Mouse (Mus musculus) G1E (cell line): Measurements from ENCODE around the gene Zic5. TPM values are rescaled to one million over a fixed set of nuclear protein-coding genes. Genes with fewer than 3 reads are reported as not detected.

Experiments used
- ATAC-seq: 2 replicates; pipeline ENCODE4 v1.8.0; 2016; ENCODE audit warnings: mild to moderate bottlenecking; ENCODE audit not compliant: insufficient number of reproducible peaks, poor library complexity, low FRiP score, severe bottlenecking; ENCODE audit errors: extremely low read depth
- DNase-seq: peaks from one replicate; pipeline ENCODE4 v3.0.0; 2012; ENCODE audit warnings: low spot score
- H3K27me3 ChIP-seq: 2 replicates; pipeline ENCODE4 v1.6.1; 2012; ENCODE audit warnings: mild to moderate bottlenecking, low read length, inconsistent platforms; ENCODE audit not compliant: insufficient read depth
- H3K36me3 ChIP-seq: replicated peaks from 2 replicates; pipeline ENCODE3; 2012; ENCODE audit warnings: mild to moderate bottlenecking, inconsistent platforms
- H3K4me1 ChIP-seq: 2 replicates; pipeline ENCODE4 v1.6.1; 2012; ENCODE audit warnings: low read depth, low read length, inconsistent platforms, mixed read lengths; ENCODE audit not compliant: insufficient read depth
- H3K4me3 ChIP-seq: 2 replicates; pipeline ENCODE4 v1.5.1; 2012; ENCODE audit warnings: low read depth, mild to moderate bottlenecking, inconsistent platforms, low read length, moderate library complexity, mixed read lengths
- H3K9me3 ChIP-seq: replicated peaks from 2 replicates; pipeline ENCODE4 v1.6.1; 2012; ENCODE audit warnings: inconsistent platforms
- CTCF ChIP-seq: IDR thresholded peaks from 2 replicates; pipeline ENCODE4 v1.5.1; 2012; ENCODE audit warnings: low read depth, low read length, inconsistent platforms, mixed read lengths
- GATA1 ChIP-seq: IDR thresholded peaks from 2 replicates; pipeline ENCODE4 v1.6.1; 2012; ENCODE audit warnings: borderline replicate concordance, low read length, inconsistent platforms, mixed read lengths
- GATA2 ChIP-seq: IDR thresholded peaks from 2 replicates; pipeline ENCODE4 v1.6.1; 2012; ENCODE audit warnings: low read depth, low read length, inconsistent platforms, borderline replicate concordance
- POLR2AphosphoS5 ChIP-seq: IDR thresholded peaks from 2 replicates; pipeline ENCODE4 v1.6.1; 2012; ENCODE audit warnings: low read depth, low read length, inconsistent platforms; ENCODE audit not compliant: insufficient replicate concordance
- TAL1 ChIP-seq: conservative IDR thresholded peaks from 2 replicates; pipeline ENCODE4 v1.6.1; 2012; ENCODE audit warnings: low read depth, low read length, inconsistent platforms, mixed read lengths
- polyA plus RNA-seq: library from polyadenylated mRNA; stranded (reverse); fragments of >175 nt; gene quantifications from 2 replicates; pipeline ENCODE4 v1.2.3, GENCODE M21; 2012
- total RNA-seq, 2 experiments: library from RNA; stranded (forward) in 1 of 2; stranded (reverse) in 1 of 2; fragments of 200-1000 nt in 1 of 2; fragments of >200 nt in 1 of 2; fragmentation: Nextera tagmentation in 1 of 2; gene quantifications; 2 replicates each; pipeline ENCODE4 v1.2.3; 2014 to 2017

Gene Zic5
- total and polyA plus RNA-seq, 3 experiments: 0.05 TPM; not detected in 2

- TF ChIP-seq TAL1: no peak
- no peak for TF ChIP-seq GATA1
- TF ChIP-seq GATA2: no peak
- TF ChIP-seq POLR2AphosphoS5: no peak
- no peak for TF ChIP-seq CTCF
Measured at GRCm38 (mm10) chr14:122472647-122473046, 7.2 kb upstream of the Zic5 start.

GRCm38 (mm10) chr14:122472161-122472560 is 6.7 kb upstream of the Zic5 start:
- TF ChIP-seq TAL1 (no peak), GATA1 (no peak), CTCF (no peak), GATA2 (no peak), POLR2AphosphoS5 (no peak)

More at GRCm38 (mm10) chr14:122472647-122473046, 7.2 kb upstream of the Zic5 start:
- Histone ChIP-seq H3K4me3 (no peak overlapping the region), H3K36me3 (no peaks in the 10 kb centered on the region), H3K27me3 (peaks cover 15% of the 10 kb centered on the region; the same call in 1 of the 2 replicates), H3K9me3 (peaks cover 34% of the 10 kb centered on the region), H3K4me1 (no peaks in the 10 kb centered on the region)
- DNase-seq (no peak), ATAC-seq (no peak)

GRCm38 (mm10) chr14:122471449-122472085 is 6.1 kb upstream of the Zic5 start:
- TF ChIP-seq CTCF (no peak), GATA2 (no peak), TAL1 (no peak), GATA1 (no peak), POLR2AphosphoS5 (no peak)
- ATAC-seq (no peak), DNase-seq (no peak)
- Histone ChIP-seq H3K4me3 (no peak overlapping the region), H3K36me3 (no peaks in the 10 kb centered on the region), H3K27me3 (peaks cover 11% of the 10 kb centered on the region; the same call in 1 of the 2 replicates), H3K4me1 (no peaks in the 10 kb centered on the region), H3K9me3 (peaks cover 30% of the 10 kb centered on the region)

More at GRCm38 (mm10) chr14:122472161-122472560, 6.7 kb upstream of the Zic5 start:
- ATAC-seq: no peak
- H3K9me3 ChIP-seq: peaks cover 33% of the 10 kb centered on the region
- H3K36me3 ChIP-seq: no peaks in the 10 kb centered on the region
- H3K4me1 ChIP-seq: no peaks in the 10 kb centered on the region
- peaks cover 13% of the 10 kb centered on the region; the same call in 1 of the 2 replicates for H3K27me3 ChIP-seq
- no peak for DNase-seq
- no peak overlapping the region for H3K4me3 ChIP-seq

- peaks cover 3% of the 10 kb centered on the region; the same call in 1 of the 2 replicates for H3K4me1 ChIP-seq
- TF ChIP-seq POLR2AphosphoS5: no peak
- TF ChIP-seq GATA1: no peak
- TF ChIP-seq CTCF: no peak
- TF ChIP-seq TAL1: no peak
- TF ChIP-seq GATA2: no peak
- DNase-seq (no peak), ATAC-seq (no peak)
- no peak overlapping the region for H3K4me3 ChIP-seq
- peaks cover 7% of the 10 kb centered on the region; the same call in 1 of the 2 replicates for H3K27me3 ChIP-seq
- H3K9me3 ChIP-seq: peaks cover 21% of the 10 kb centered on the region
- no peaks in the 10 kb centered on the region for H3K36me3 ChIP-seq
Measured at GRCm38 (mm10) chr14:122468971-122469755, 3.7 kb upstream of the Zic5 start.

DNA sequence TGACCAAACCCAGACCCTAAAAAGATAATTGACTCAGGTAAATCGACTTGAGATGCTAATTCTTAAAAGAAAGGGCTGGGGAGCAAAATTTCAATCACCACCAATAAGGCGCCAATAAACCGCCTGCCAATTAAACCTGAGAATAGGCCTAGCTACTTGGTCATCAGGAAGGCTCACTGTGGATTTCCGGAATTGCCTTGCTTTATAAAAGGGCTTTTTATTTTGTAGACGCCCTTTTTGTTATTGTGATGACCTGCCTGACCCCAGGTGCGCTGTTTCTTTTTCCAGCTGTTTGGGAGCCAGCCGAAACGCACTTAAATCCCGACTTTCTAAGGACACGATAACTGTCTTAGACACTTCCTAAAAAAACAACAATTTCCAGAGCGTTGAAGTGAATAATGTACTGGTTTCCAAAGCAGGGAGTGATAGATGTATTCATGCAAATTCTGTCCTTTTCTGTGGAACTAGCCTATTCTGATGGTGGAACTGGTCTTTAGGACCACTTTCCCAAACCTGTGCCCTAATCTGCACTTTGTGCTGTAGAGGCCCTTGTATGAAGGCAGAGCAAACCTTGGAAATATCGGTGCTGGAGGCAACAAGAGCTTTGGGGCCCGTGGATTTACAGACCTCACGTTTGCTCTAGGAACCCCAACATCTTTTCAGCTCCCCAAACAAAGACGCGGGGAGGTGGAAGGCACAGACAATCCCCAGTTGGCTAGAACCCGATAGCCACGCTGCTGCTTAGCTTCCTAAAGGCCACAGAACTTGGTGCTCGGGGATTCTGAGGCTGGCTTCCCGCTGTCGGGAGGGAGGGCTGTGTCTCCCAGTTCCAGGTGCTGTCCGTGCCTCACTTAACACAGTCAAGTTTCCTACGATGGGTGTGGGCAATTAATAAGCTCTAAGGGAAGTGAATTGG is 2.7 kb upstream of the Zic5 start:
- H3K4me1 ChIP-seq: peaks cover 3% of the 10 kb centered on the region; the same call in 1 of the 2 replicates
- H3K36me3 ChIP-seq: no peaks in the 10 kb centered on the region
- TF ChIP-seq CTCF (no peak), GATA2 (no peak), GATA1 (no peak)
- H3K27me3 ChIP-seq: peaks cover 7% of the 10 kb centered on the region; the same call in 1 of the 2 replicates
- DNase-seq (no peak), ATAC-seq (no peak)
- no peak overlapping the region for H3K4me3 ChIP-seq
- peaks cover 24% of the 10 kb centered on the region for H3K9me3 ChIP-seq
